Mouse (Mus musculus) stomach, embryonic 14.5 days (tissue): ENCODE data around the gene U2surp. TPM values are rescaled to one million over a fixed set of nuclear protein-coding genes. Genes with fewer than 3 reads are reported as not detected.
A peak's percentile ranks its signal among the peaks of the same experiment; 100 is the strongest.

Source experiments
- ATAC-seq: fragments of 200-750 bp; cut with Nextera tagmentation; 2 replicates; pipeline ENCODE4 v1.8.0; 2017; ENCODE audit warnings: low read depth, moderate TSS enrichment; ENCODE audit not compliant: insufficient number of reproducible peaks, insufficient read depth, low FRiP score
- H3K27ac ChIP-seq: fragments of 300-500 bp; sonication (generic); 2 replicates; pipeline ENCODE4 v1.5.1; 2014; ENCODE audit warnings: mild to moderate bottlenecking, low read length, moderate library complexity, mixed read lengths
- H3K27me3 ChIP-seq: fragments of 300-500 bp; sonication (generic); 2 replicates; pipeline ENCODE4 v1.6.1; 2014; ENCODE audit warnings: low read length, control low read depth, mixed read lengths; ENCODE audit not compliant: control insufficient read depth, insufficient read depth
- H3K36me3 ChIP-seq: fragments of 300-500 bp; sonication (generic); 2 replicates; pipeline ENCODE4 v1.6.1; 2014; ENCODE audit warnings: mild to moderate bottlenecking, control low read depth, low read length, moderate library complexity, mixed read lengths; ENCODE audit not compliant: control insufficient read depth, insufficient read depth
- H3K4me1 ChIP-seq: fragments of 300-500 bp; sonication (generic); 2 replicates; pipeline ENCODE4 v1.6.1; 2014; ENCODE audit warnings: low read length, control low read depth, mixed read lengths; ENCODE audit not compliant: control insufficient read depth, insufficient read depth
- H3K4me2 ChIP-seq: fragments of 300-500 bp; sonication (generic); replicated peaks from 2 replicates; pipeline ENCODE4 v1.6.1; 2014; ENCODE audit warnings: low read depth, low read length, control low read depth
- H3K4me3 ChIP-seq: fragments of 300-500 bp; sonication (generic); 2 replicates; pipeline ENCODE4 v1.5.1; 2014; ENCODE audit warnings: low read depth, low read length, control low read depth
- H3K9ac ChIP-seq: fragments of 300-500 bp; sonication (generic); replicated peaks from 2 replicates; pipeline ENCODE4 v1.6.1; 2014; ENCODE audit warnings: low read depth, mild to moderate bottlenecking, control low read depth, low read length, moderate library complexity, mixed read lengths
- H3K9me3 ChIP-seq: fragments of 300-500 bp; sonication (generic); 2 replicates; pipeline ENCODE4 v1.6.1; 2016; ENCODE audit warnings: low read depth, low read length, control low read depth; ENCODE audit not compliant: control insufficient read depth
- WGBS: fragments of 180-500 bp; shearing (Covaris S2); extraction: QIAGEN DNeasy Blood & Tissue Kit; methylation state at CpG from one replicate; pipeline ENCODE4 v1.1.7; 2014; 5-methylcytosine and 5-hydroxymethylcytosine counted together
- polyA plus RNA-seq: library from polyadenylated mRNA; unstranded; fragments of >200 nt; fragmentation: Nextera tagmentation; extraction: Ambion mirVana; gene quantifications from 2 replicates; pipeline ENCODE4 v1.2.1, GENCODE M21; 2014

Gene U2surp
- polyA plus RNA-seq, 1 experiment from 2014 or later, result 137 TPM

- H3K4me2 ChIP-seq, result no peak overlapping the region
- H3K27ac ChIP-seq, result no peak overlapping the region
Observed at GRCm38 (mm10) chr9:95413911-95414310, 97.9 kb downstream of the U2surp start.

GRCm38 (mm10) chr9:95412047-95412446, 99.7 kb downstream of the U2surp start:
- ATAC-seq, result no peak
- H3K4me1 ChIP-seq, result 0 out of 2 replicates have a peak, but pooled peaks cover 6% of the 10 kb centered on the region
- no peak overlapping the region for H3K4me2 ChIP-seq
- H3K27me3 ChIP-seq, result no peaks in the 10 kb centered on the region
- 68% methylated on average over 4 of the region's 4 CpGs for WGBS
- no peak overlapping the region for H3K9ac ChIP-seq
- no peaks in the 10 kb centered on the region for H3K36me3 ChIP-seq
- no peak overlapping the region for H3K27ac ChIP-seq
- H3K9me3 ChIP-seq, result no peaks in the 10 kb centered on the region
- H3K4me3 ChIP-seq, result no peak overlapping the region

More at GRCm38 (mm10) chr9:95413911-95414310, 97.9 kb downstream of the U2surp start:
- Histone ChIP-seq H3K36me3 (no peaks in the 10 kb centered on the region), H3K27me3 (no peaks in the 10 kb centered on the region), H3K4me3 (no peak overlapping the region), H3K4me1 (no peaks in the 10 kb centered on the region), H3K9ac (no peak overlapping the region), H3K9me3 (no peaks in the 10 kb centered on the region)
- ATAC-seq, result no peak

GRCm38 (mm10) chr9:95407586-95408220, 104.1 kb downstream of the U2surp start:
- WGBS, result under 1% methylated on average over 24 of the region's 24 CpGs
- ATAC-seq, result peak; percentile 35; the same call in 1 of the 2 replicates

More at GRCm38 (mm10) chr9:95407586-95408220, 104.1 kb downstream of the U2surp start:
- Histone ChIP-seq H3K4me3 (peak overlapping the region; percentile 61), H3K9ac (peak overlapping the region; percentile 32), H3K4me1 (0 out of 2 replicates have a peak, but pooled peaks cover 6% of the 10 kb centered on the region), H3K4me2 (peak overlapping the region; percentile 94), H3K27ac (peak overlapping the region; percentile 72; the same call in 1 of the 2 replicates), H3K27me3 (0 out of 2 replicates have a peak, but pooled peaks cover 2% of the 10 kb centered on the region), H3K9me3 (no peaks in the 10 kb centered on the region), H3K36me3 (no peaks in the 10 kb centered on the region)

Other genes with a start within 250 kb of the U2surp start
- 3.0 and 4.4 TPM in 2 replicates for gene Chst2, start 105.3 kb downstream of the U2surp start, polyA plus RNA-seq
- gene Paqr9, start 47.7 kb upstream of the U2surp start, polyA plus RNA-seq, result 0.09 TPM in 1 of 2 replicates, not detected in the other
- gene Pcolce2, start 125.6 kb upstream of the U2surp start, polyA plus RNA-seq, result 0.98 and 1.3 TPM in 2 replicates
- gene Trpc1, start 238.4 kb upstream of the U2surp start, polyA plus RNA-seq, result 3.4 and 4.0 TPM in 2 replicates